Mouse (Mus musculus): ENCODE data around the gene Fuom. TPM values are rescaled to one million over a fixed set of nuclear protein-coding genes. Genes with fewer than 3 reads are reported as not detected.
"Not testable (repeated sequence)": the region's sequence is repeated elsewhere in the genome, so short reads cannot be mapped to it uniquely, and the experiment has no call there.

The Fuom gene
- polyA plus RNA-seq (2014; fragmentation: Nextera tagmentation; extraction: Ambion mirVana) = 13.5 and 15.8 TPM in 2 replicates

GRCm38 (mm10) chr7:140101993-140102860, at the start of gene Fuom:
Fuom (minus strand) TSS chr7:140102441.
- ATAC-seq (replicated peaks; ENCODE audit: low FRiP score) (peak; percentile 91), DNase-seq (ENCODE audit: low spot score) (peak; percentile 86)
- H3K9ac ChIP-seq (ENCODE audit: low read length) = peak within 1 kb of the TSS; percentile 68
- H3K27me3 ChIP-seq (ENCODE audit: control insufficient read depth, insufficient read depth, low read length) = no peaks in the 10 kb centered on the region
- no peaks in the 10 kb centered on the region for H3K9me3 ChIP-seq (ENCODE audit: control insufficient read depth, low read length)
- H3K4me1 ChIP-seq (replicated peaks; ENCODE audit: control insufficient read depth, insufficient read depth, low read length) = no peaks in the 10 kb centered on the region
- WGBS = 2% methylated on average over 30 of the region's 30 CpGs
- peak within 1 kb of the TSS; percentile 37 for H3K4me3 ChIP-seq (ENCODE audit: low read depth, low read length)
- H3K36me3 ChIP-seq (ENCODE audit: control insufficient read depth, insufficient read depth, low read length) = no peaks in the 10 kb centered on the region; the same call in 1 of the 2 replicates
- no peak within 1 kb of the TSS for H3K27ac ChIP-seq (ENCODE audit: low read depth, low read length)
- H3K4me2 ChIP-seq (ENCODE audit: low read depth, low read length, severe bottlenecking) = peak within 1 kb of the TSS; percentile 73

DNA sequence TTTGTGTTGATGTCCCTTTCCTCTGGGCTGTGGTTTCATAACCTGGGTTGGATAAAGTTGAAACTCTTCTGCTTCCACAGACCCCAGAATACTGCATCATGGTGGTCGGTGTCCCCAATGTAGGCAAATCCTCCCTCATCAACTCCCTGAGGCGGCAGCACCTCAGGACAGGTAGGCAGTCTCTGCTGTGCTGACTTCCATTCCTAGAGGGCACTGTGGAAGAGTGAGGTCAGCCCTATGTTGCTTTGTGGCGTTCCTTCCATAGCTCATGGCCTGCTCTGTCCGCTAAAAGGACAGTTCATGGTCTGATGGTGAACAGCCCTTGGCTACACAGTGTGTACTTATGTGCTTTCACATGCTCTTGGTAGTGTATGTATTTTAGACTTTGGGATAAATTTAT, 42.3 kb upstream of the Fuom start:
- no peaks in the 10 kb centered on the region for H3K4me1 ChIP-seq (replicated peaks; ENCODE audit: control insufficient read depth, insufficient read depth, low read length)
- WGBS = 88% methylated on average over 4 of the region's 4 CpGs
- no peak overlapping the region for H3K4me2 ChIP-seq (ENCODE audit: low read depth, low read length, severe bottlenecking)
- H3K27ac ChIP-seq (ENCODE audit: low read depth, low read length) = no peak overlapping the region
- no peak for ATAC-seq (replicated peaks; ENCODE audit: low FRiP score)
- H3K9ac ChIP-seq (ENCODE audit: low read length) = no peak overlapping the region
- no peak overlapping the region for H3K4me3 ChIP-seq (ENCODE audit: low read depth, low read length)
- no peaks in the 10 kb centered on the region for H3K27me3 ChIP-seq (ENCODE audit: control insufficient read depth, insufficient read depth, low read length)
- no peak for DNase-seq (ENCODE audit: low spot score)
- no peaks in the 10 kb centered on the region for H3K36me3 ChIP-seq (ENCODE audit: control insufficient read depth, insufficient read depth, low read length)
- H3K9me3 ChIP-seq (ENCODE audit: control insufficient read depth, low read length) = no peaks in the 10 kb centered on the region

- no peaks in the 10 kb centered on the region for H3K9me3 ChIP-seq (ENCODE audit: control insufficient read depth, low read length)
- WGBS = 8% methylated on average over 14 of the region's 14 CpGs
- ATAC-seq (replicated peaks; ENCODE audit: low FRiP score) (0 out of 2 replicates have a peak, but pooled peaks have one; percentile 22), DNase-seq (ENCODE audit: low spot score) (peak; percentile 68)
- H3K4me2 ChIP-seq (ENCODE audit: low read depth, low read length, severe bottlenecking) = no peak overlapping the region
- 0 out of 2 replicates have a peak, but pooled peaks cover 2% of the 10 kb centered on the region for H3K4me1 ChIP-seq (replicated peaks; ENCODE audit: control insufficient read depth, insufficient read depth, low read length)
- H3K27ac ChIP-seq (ENCODE audit: low read depth, low read length) = no peak overlapping the region
- no peaks in the 10 kb centered on the region for H3K27me3 ChIP-seq (ENCODE audit: control insufficient read depth, insufficient read depth, low read length)
- no peak overlapping the region for H3K9ac ChIP-seq (ENCODE audit: low read length)
- H3K4me3 ChIP-seq (ENCODE audit: low read depth, low read length) = no peak overlapping the region
- H3K36me3 ChIP-seq (ENCODE audit: control insufficient read depth, insufficient read depth, low read length) = no peaks in the 10 kb centered on the region
Observed at GRCm38 (mm10) chr7:140141350-140141749, 39.1 kb upstream of the Fuom start.

- Histone ChIP-seq H3K4me2 (ENCODE audit: low read depth, low read length, severe bottlenecking) (peak overlapping the region; percentile 85), H3K27ac (ENCODE audit: low read depth, low read length) (no peak overlapping the region), H3K4me1 (replicated peaks; ENCODE audit: control insufficient read depth, insufficient read depth, low read length) (0 out of 2 replicates have a peak, but pooled peaks cover 2% of the 10 kb centered on the region), H3K9me3 (ENCODE audit: control insufficient read depth, low read length) (no peaks in the 10 kb centered on the region), H3K36me3 (ENCODE audit: control insufficient read depth, insufficient read depth, low read length) (no peaks in the 10 kb centered on the region), H3K4me3 (ENCODE audit: low read depth, low read length) (peak overlapping the region; percentile 72), H3K9ac (ENCODE audit: low read length) (peak overlapping the region; percentile 96), H3K27me3 (ENCODE audit: control insufficient read depth, insufficient read depth, low read length) (no peaks in the 10 kb centered on the region)
- no peak for ATAC-seq (replicated peaks; ENCODE audit: low FRiP score)
- WGBS = 1% methylated on average over 8 of the region's 8 CpGs
- no peak for DNase-seq (ENCODE audit: low spot score)
Observed at GRCm38 (mm10) chr7:140138021-140138310, 35.7 kb upstream of the Fuom start.

DNA sequence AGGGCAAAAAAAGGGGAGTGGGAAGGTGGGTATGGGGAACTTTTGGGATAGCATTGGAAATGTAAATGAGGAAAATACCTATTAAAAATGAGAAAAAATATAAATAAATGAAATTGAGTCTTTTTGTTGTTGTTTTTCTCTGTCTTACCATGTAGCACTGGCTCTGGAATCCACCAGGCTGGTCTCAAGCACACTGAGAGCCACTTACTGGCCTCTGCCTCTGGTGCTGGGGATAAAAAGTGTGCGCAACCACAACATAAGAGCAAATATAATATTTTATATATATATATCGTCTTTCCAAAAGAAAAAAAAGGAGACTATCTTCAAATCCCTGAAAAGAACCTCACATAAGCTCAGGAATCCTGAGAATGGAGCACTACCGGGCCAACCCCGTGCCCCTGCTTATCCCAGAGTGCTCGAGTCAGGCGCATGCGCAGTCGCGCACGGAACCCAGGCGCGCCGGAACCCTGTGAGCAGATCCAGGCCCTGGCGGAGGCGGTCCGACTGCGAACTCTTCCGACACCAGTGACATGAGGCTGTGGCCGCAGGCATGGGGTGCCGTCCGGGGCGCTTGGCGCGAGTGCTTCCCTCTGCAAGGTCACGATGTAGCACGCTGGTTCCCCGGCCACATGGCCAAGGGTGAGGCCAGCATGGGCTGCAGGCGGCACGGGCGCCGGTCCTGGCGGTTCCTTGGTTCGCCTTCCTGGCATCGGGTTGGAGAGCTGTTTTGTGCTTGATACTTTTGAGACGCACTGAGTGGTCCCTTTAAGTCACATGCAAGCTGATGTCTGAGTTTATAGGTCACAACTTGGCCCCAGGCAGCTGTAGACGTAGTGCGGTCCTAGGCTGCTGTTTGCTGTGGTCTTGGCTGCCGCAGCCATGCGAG, 35.1 kb upstream of the Fuom start, which contains the start of gene Mtg1:
Gene Mtg1 (plus strand): TSS at position 430 of the 886 bp plus-strand sequence.
- H3K27me3 ChIP-seq (ENCODE audit: control insufficient read depth, insufficient read depth, low read length) = no peaks in the 10 kb centered on the region
- H3K9me3 ChIP-seq (ENCODE audit: control insufficient read depth, low read length) = no peaks in the 10 kb centered on the region
- H3K36me3 ChIP-seq (ENCODE audit: control insufficient read depth, insufficient read depth, low read length) = no peaks in the 10 kb centered on the region
- H3K4me1 ChIP-seq (replicated peaks; ENCODE audit: control insufficient read depth, insufficient read depth, low read length) = 0 out of 2 replicates have a peak, but pooled peaks cover 2% of the 10 kb centered on the region
- DNase-seq (ENCODE audit: low spot score) (peak; percentile 98), ATAC-seq (replicated peaks; ENCODE audit: low FRiP score) (peak; percentile 98)
- peak within 1 kb of the TSS; percentile 72 for H3K4me3 ChIP-seq (ENCODE audit: low read depth, low read length)
- peak within 1 kb of the TSS; percentile 46; the same call in 1 of the 2 replicates for H3K27ac ChIP-seq (ENCODE audit: low read depth, low read length)
- 2% methylated on average over 39 of the region's 39 CpGs for WGBS
- H3K9ac ChIP-seq (ENCODE audit: low read length) = peak within 1 kb of the TSS; percentile 96
- H3K4me2 ChIP-seq (ENCODE audit: low read depth, low read length, severe bottlenecking) = peak within 1 kb of the TSS; percentile 85

DNA sequence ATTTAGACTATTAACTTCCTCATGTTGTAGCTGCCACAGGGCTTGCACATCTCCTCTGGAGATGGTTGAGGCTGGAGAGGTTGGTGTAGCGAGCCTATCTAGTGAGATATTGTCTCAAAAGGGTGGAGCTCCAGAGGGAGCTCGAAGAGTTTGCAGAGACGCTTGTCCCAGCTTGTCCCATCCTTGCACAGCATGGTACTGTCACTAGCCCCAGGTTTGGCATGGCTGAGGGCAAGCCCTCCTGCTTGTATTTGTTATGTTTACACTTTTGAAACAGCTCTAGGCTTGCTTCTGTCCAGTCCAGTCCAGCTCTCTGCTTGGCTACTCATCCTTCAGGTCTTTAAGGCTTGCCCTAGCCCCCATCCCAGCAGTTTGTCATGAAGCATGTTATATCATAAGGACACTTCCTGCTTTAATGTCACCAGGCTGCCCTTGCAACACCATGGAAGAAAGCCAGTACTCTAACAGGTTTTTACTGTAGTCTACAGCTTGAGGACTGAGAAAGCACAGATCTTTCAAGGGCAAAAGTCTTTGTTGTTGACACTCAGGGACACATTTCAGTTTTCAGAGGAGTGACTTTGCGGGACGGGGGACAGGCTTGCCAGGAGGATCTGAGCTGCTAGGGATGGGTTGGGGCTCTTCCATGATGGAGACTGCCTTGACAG, 33.0 kb upstream of the Fuom start:
- no peak for DNase-seq (ENCODE audit: low spot score)
- Histone ChIP-seq H3K4me1 (replicated peaks; ENCODE audit: control insufficient read depth, insufficient read depth, low read length) (0 out of 2 replicates have a peak, but pooled peaks cover 2% of the 10 kb centered on the region), H3K9ac (ENCODE audit: low read length) (no peak overlapping the region), H3K27me3 (ENCODE audit: control insufficient read depth, insufficient read depth, low read length) (no peaks in the 10 kb centered on the region), H3K4me3 (ENCODE audit: low read depth, low read length) (no peak overlapping the region), H3K4me2 (ENCODE audit: low read depth, low read length, severe bottlenecking) (no peak overlapping the region), H3K9me3 (ENCODE audit: control insufficient read depth, low read length) (no peaks in the 10 kb centered on the region), H3K27ac (ENCODE audit: low read depth, low read length) (no peak overlapping the region), H3K36me3 (ENCODE audit: control insufficient read depth, insufficient read depth, low read length) (no peaks in the 10 kb centered on the region)
- 93% methylated on average over 5 of the region's 5 CpGs for WGBS
- ATAC-seq (replicated peaks; ENCODE audit: low FRiP score) = no peak

GRCm38 (mm10) chr7:140134033-140134432, 31.8 kb upstream of the Fuom start:
- not testable (repeated sequence) for H3K27ac ChIP-seq (ENCODE audit: low read depth, low read length); H3K4me2 ChIP-seq (ENCODE audit: low read depth, low read length, severe bottlenecking); H3K4me3 ChIP-seq (ENCODE audit: low read depth, low read length); H3K4me1 ChIP-seq (replicated peaks; ENCODE audit: control insufficient read depth, insufficient read depth, low read length); DNase-seq (ENCODE audit: low spot score); H3K27me3 ChIP-seq (ENCODE audit: control insufficient read depth, insufficient read depth, low read length); H3K9ac ChIP-seq (ENCODE audit: low read length); H3K36me3 ChIP-seq (ENCODE audit: control insufficient read depth, insufficient read depth, low read length); H3K9me3 ChIP-seq (ENCODE audit: control insufficient read depth, low read length); ATAC-seq (replicated peaks; ENCODE audit: low FRiP score)
- 91% methylated on average over 5 of the region's 7 CpGs for WGBS

- not testable (repeated sequence) for H3K36me3 ChIP-seq (ENCODE audit: control insufficient read depth, insufficient read depth, low read length); H3K9ac ChIP-seq (ENCODE audit: low read length); H3K4me2 ChIP-seq (ENCODE audit: low read depth, low read length, severe bottlenecking); H3K27ac ChIP-seq (ENCODE audit: low read depth, low read length); H3K27me3 ChIP-seq (ENCODE audit: control insufficient read depth, insufficient read depth, low read length); ATAC-seq (replicated peaks; ENCODE audit: low FRiP score); DNase-seq (ENCODE audit: low spot score); H3K4me3 ChIP-seq (ENCODE audit: low read depth, low read length); H3K9me3 ChIP-seq (ENCODE audit: control insufficient read depth, low read length); H3K4me1 ChIP-seq (replicated peaks; ENCODE audit: control insufficient read depth, insufficient read depth, low read length)
- 93% methylated on average over 7 of the region's 7 CpGs for WGBS
Observed at GRCm38 (mm10) chr7:140132184-140132583, 29.9 kb upstream of the Fuom start.

All from forebrain, embryonic 11.5 days (tissue).